Mouse (Mus musculus): ENCODE data around the gene Vti1b.

GRCm38 (mm10) chr12:79192193-79192592 lies 19.7 kb upstream of the Vti1b start, which contains the start of gene Rdh11:
- TF ChIP-seq CTCF (IDR thresholded peaks at IDR 0.05; ENCODE audit: insufficient read depth, low read depth, low read length) (no peak), POLR2A (IDR thresholded peaks at IDR 0.05; ENCODE audit: insufficient read depth, low read depth, low read length) (no peak)
